Mouse (Mus musculus): ENCODE measurements around the gene Atrip. TPM values are rescaled to one million over a fixed set of nuclear protein-coding genes. Genes with fewer than 3 reads are reported as not detected.

The Atrip gene
- polyA plus RNA-seq, 1 experiment, result 39.9 TPM

DNA sequence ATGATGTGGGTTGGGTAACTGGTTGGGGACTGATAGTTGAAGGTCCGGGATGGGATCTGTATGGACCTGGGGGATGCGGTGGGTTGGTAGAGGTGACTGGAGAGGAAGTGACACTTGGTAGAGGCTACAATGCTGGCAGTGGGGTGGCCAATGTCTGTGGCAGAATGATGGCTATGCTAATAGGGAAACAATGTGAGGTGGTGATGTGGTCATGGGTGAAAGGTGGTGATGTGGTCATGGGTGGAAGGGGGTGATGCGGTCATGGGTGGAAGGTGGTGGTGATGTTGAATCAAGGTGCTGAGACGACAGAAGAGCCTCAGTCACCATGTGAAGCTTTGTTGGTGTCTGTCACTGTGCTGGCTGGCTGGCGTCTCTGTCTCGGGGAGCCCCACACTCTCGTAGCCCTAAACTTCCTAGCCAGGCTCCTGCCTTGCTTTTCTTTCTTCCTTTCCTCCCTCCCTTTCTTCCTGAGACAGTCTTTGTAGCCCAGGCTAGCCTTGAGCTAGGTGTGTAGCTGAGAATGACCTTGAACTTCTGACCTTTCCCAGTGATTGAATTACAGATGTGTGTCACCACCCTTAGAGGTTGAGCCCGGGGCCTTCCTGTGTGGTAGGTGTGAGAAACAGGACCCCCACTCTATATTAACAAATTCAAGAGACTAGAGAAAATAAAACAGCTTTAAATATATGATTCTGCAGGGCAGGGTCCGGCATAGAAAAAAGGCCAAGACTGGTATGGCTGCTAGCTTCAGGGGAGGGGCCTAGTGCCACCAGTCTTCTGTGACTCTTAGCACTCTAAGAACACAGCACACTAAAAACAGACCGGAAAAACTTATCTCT, 22.1 kb downstream of the Atrip start:
- no peak for DNase-seq
- WGBS, result 30% methylated on average over 10 of the region's 10 CpGs
- peaks cover 9% of the 10 kb centered on the region; the same call in 1 of the 2 replicates for H3K36me3 ChIP-seq (ENCODE audit: control insufficient read depth, insufficient read depth, low read length)
- H3K27ac ChIP-seq (ENCODE audit: control insufficient read depth, insufficient read depth, low read length), result peak overlapping the region; percentile 98
- H3K27me3 ChIP-seq (ENCODE audit: control insufficient read depth, insufficient read depth, low read length), result no peaks in the 10 kb centered on the region
- H3K4me3 ChIP-seq (ENCODE audit: control insufficient read depth, insufficient read depth, low read length), result peak overlapping the region; percentile 72
- peaks cover 66% of the 10 kb centered on the region for H3K4me1 ChIP-seq (replicated peaks; ENCODE audit: control insufficient read depth, insufficient read depth, low read length)
- TF ChIP-seq CTCF (IDR thresholded peaks at IDR 0.05; ENCODE audit: borderline replicate concordance, control insufficient read depth, extremely low read depth, insufficient read depth, low read length, poor library complexity), result no peak
- TF ChIP-seq POLR2A (IDR thresholded peaks at IDR 0.05; ENCODE audit: control insufficient read depth, extremely low read depth, insufficient read depth, low read length, poor library complexity), result no peak

GRCm38 (mm10) chr9:109051011-109051501, 22.9 kb downstream of the Atrip start:
- DNase-seq, result peak; percentile 62
- Histone ChIP-seq H3K27me3 (ENCODE audit: control insufficient read depth, insufficient read depth, low read length) (no peaks in the 10 kb centered on the region), H3K27ac (ENCODE audit: control insufficient read depth, insufficient read depth, low read length) (peak overlapping the region; percentile 98), H3K36me3 (ENCODE audit: control insufficient read depth, insufficient read depth, low read length) (peaks cover under 1% of the 10 kb centered on the region; the same call in 1 of the 2 replicates), H3K4me1 (replicated peaks; ENCODE audit: control insufficient read depth, insufficient read depth, low read length) (peaks cover 61% of the 10 kb centered on the region), H3K4me3 (ENCODE audit: control insufficient read depth, insufficient read depth, low read length) (peak overlapping the region; percentile 72)
- TF ChIP-seq POLR2A (IDR thresholded peaks at IDR 0.05; ENCODE audit: control insufficient read depth, extremely low read depth, insufficient read depth, low read length, poor library complexity), result no peak
- 0 out of 2 replicates have a peak, but pooled peaks have one; percentile 51 for TF ChIP-seq CTCF (IDR thresholded peaks at IDR 0.05; ENCODE audit: borderline replicate concordance, control insufficient read depth, extremely low read depth, insufficient read depth, low read length, poor library complexity)
- 5% methylated on average over 13 of the region's 13 CpGs for WGBS

DNA sequence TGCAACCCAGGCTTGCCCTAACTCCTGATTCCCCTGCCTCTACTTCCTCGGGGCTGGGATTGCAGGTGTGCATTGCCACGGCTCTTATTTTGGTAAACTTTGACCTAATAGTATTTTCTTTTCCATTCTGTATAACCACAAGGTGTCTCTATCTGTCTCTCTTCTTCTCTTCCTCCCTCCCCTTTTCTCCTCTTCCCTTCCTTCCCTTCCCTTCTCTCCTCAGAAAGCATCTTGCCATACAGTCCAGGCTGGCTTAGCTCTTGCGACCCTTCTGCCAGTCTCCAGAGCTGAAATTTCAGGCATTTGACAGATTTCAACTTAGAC, 23.3 kb downstream of the Atrip start:
- DNase-seq, result no peak
- H3K27ac ChIP-seq (ENCODE audit: control insufficient read depth, insufficient read depth, low read length), result peak overlapping the region; percentile 98
- H3K4me3 ChIP-seq (ENCODE audit: control insufficient read depth, insufficient read depth, low read length), result peak overlapping the region; percentile 35
- TF ChIP-seq POLR2A (IDR thresholded peaks at IDR 0.05; ENCODE audit: control insufficient read depth, extremely low read depth, insufficient read depth, low read length, poor library complexity) (no peak), CTCF (IDR thresholded peaks at IDR 0.05; ENCODE audit: borderline replicate concordance, control insufficient read depth, extremely low read depth, insufficient read depth, low read length, poor library complexity) (no peak)
- H3K36me3 ChIP-seq (ENCODE audit: control insufficient read depth, insufficient read depth, low read length), result no peaks in the 10 kb centered on the region
- 8% methylated on average over 3 of the region's 3 CpGs for WGBS
- no peaks in the 10 kb centered on the region for H3K27me3 ChIP-seq (ENCODE audit: control insufficient read depth, insufficient read depth, low read length)
- peaks cover 57% of the 10 kb centered on the region for H3K4me1 ChIP-seq (replicated peaks; ENCODE audit: control insufficient read depth, insufficient read depth, low read length)

DNA sequence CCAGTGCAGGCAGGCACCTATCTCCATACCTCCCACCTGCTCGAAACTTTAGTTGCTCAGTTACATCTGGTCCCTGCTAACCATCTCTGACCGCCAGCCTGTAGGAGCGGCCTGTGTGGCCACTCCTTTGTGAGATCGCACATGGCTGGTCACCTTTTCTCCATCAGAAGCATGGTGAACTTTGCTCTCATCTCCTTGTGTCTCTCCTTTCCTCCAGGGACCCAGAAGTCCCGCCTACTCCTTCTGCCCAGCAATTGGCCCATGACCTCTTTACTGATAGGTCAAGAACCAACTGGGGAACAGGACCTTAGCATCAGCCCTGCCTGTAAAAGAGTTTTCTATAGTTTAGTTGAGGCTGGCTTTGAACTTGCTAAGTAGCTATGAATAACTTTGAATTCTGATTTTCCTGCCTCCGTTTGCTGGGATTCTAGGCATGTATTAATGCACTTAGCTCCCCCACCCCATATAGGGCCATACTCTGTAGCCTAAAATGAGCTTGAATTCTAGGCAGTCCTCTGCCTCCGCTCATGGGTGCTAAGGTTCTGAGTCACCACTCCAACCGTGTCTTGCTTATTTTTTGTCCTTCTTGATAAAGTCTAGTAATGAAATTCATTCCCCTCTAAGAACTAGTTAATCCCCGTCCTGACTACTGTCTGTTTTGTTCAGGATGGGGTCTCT, 23.8 kb downstream of the Atrip start:
- 68% methylated on average over 9 of the region's 9 CpGs for WGBS
- DNase-seq, result no peak
- Histone ChIP-seq H3K27ac (ENCODE audit: control insufficient read depth, insufficient read depth, low read length) (peak overlapping the region; percentile 98), H3K4me1 (replicated peaks; ENCODE audit: control insufficient read depth, insufficient read depth, low read length) (peaks cover 52% of the 10 kb centered on the region), H3K27me3 (ENCODE audit: control insufficient read depth, insufficient read depth, low read length) (no peaks in the 10 kb centered on the region), H3K4me3 (ENCODE audit: control insufficient read depth, insufficient read depth, low read length) (peak overlapping the region; percentile 35), H3K36me3 (ENCODE audit: control insufficient read depth, insufficient read depth, low read length) (no peaks in the 10 kb centered on the region)
- TF ChIP-seq POLR2A (IDR thresholded peaks at IDR 0.05; ENCODE audit: control insufficient read depth, extremely low read depth, insufficient read depth, low read length, poor library complexity) (no peak), CTCF (IDR thresholded peaks at IDR 0.05; ENCODE audit: borderline replicate concordance, control insufficient read depth, extremely low read depth, insufficient read depth, low read length, poor library complexity) (no peak)

DNA sequence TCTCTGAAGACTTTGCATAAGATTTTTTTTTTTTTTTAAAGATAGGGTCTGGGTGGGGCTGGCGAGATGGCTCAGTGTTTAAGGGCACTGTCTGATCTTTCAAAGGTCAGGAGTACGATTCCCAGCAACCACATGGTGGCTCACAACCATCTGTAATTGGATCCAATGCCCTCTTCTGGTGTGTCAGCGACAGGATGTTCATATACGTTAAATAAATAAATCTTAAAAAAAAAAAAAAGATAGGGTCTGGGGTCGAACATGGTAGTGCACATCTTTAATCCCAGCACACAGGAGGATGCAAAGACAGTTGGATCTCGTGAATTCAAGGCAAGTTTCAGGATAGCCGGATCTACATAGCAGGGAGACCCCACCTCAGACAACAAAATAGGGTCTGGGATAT, 24.6 kb downstream of the Atrip start:
- TF ChIP-seq CTCF (IDR thresholded peaks at IDR 0.05; ENCODE audit: borderline replicate concordance, control insufficient read depth, extremely low read depth, insufficient read depth, low read length, poor library complexity) (no peak), POLR2A (IDR thresholded peaks at IDR 0.05; ENCODE audit: control insufficient read depth, extremely low read depth, insufficient read depth, low read length, poor library complexity) (no peak)
- no peak overlapping the region for H3K4me3 ChIP-seq (ENCODE audit: control insufficient read depth, insufficient read depth, low read length)
- no peaks in the 10 kb centered on the region for H3K27me3 ChIP-seq (ENCODE audit: control insufficient read depth, insufficient read depth, low read length)
- H3K36me3 ChIP-seq (ENCODE audit: control insufficient read depth, insufficient read depth, low read length), result no peaks in the 10 kb centered on the region
- DNase-seq, result no peak
- no peak overlapping the region for H3K27ac ChIP-seq (ENCODE audit: control insufficient read depth, insufficient read depth, low read length)
- 81% methylated on average over 7 of the region's 7 CpGs for WGBS
- H3K4me1 ChIP-seq (replicated peaks; ENCODE audit: control insufficient read depth, insufficient read depth, low read length), result peaks cover 44% of the 10 kb centered on the region

DNA sequence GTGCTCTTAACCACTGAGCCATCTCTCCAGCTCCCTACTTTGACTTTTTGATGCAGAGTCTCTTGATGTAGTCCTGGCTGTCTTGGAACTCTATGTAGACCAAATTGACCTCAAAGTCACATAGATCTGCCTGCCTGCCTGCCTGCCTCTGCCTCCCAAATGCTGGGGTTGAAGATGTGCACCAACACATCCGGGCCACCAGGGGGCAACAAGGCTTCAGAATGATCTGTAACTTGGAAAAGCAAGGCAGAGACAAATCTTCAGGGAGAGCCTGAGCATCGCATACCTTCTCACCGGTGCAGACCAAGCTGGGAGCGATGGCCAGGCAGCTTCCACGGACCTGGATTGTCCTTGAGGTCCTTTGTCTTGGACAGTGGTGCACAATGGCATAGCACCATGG, 27.6 kb downstream of the Atrip start:
- DNase-seq, result peak; percentile 81
- H3K27ac ChIP-seq (ENCODE audit: control insufficient read depth, insufficient read depth, low read length), result no peak overlapping the region
- H3K27me3 ChIP-seq (ENCODE audit: control insufficient read depth, insufficient read depth, low read length), result no peaks in the 10 kb centered on the region
- H3K4me3 ChIP-seq (ENCODE audit: control insufficient read depth, insufficient read depth, low read length), result no peak overlapping the region
- H3K4me1 ChIP-seq (replicated peaks; ENCODE audit: control insufficient read depth, insufficient read depth, low read length), result peaks cover 16% of the 10 kb centered on the region
- WGBS, result 40% methylated on average over 5 of the region's 5 CpGs
- no peaks in the 10 kb centered on the region for H3K36me3 ChIP-seq (ENCODE audit: control insufficient read depth, insufficient read depth, low read length)
- TF ChIP-seq CTCF (IDR thresholded peaks at IDR 0.05; ENCODE audit: borderline replicate concordance, control insufficient read depth, extremely low read depth, insufficient read depth, low read length, poor library complexity), result peak; percentile 85; the same call in 1 of the 2 replicates
- no peak for TF ChIP-seq POLR2A (IDR thresholded peaks at IDR 0.05; ENCODE audit: control insufficient read depth, extremely low read depth, insufficient read depth, low read length, poor library complexity)

Data from thymus, adult 2 months (tissue).